Mouse (Mus musculus): ENCODE results near the gene Macrod2. TPM values are rescaled to one million over a fixed set of nuclear protein-coding genes. Genes with fewer than 3 reads are reported as not detected.

The Macrod2 gene
- polyA plus RNA-seq, 1 experiment from 2014 or later = 42.1 TPM

DNA sequence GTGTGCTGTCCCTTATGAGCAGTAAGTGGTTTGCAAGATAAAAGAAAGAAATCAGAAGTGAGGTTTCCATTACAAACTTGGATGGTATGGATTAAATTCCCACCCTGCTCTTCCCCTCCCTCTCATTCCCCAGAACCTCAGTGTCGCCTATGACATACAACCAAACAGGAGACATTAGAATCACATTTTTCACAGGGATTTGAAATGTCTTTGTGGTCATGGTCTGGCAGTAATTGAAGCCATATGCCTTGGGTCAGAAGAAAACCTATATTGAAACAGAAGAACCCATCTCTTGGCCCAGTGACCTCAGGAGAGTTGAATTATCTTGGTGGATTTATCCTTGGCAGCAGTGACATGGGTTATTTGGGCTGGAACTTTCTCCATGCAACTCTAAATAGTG, 778.1 kb downstream of the Macrod2 start:
- no peak overlapping the region for H3K4me3 ChIP-seq (ENCODE audit: low read depth, low read length)
- no peak overlapping the region for H3K9ac ChIP-seq (ENCODE audit: low read length)
- H3K36me3 ChIP-seq (ENCODE audit: control insufficient read depth, insufficient read depth, low read length) = no peaks in the 10 kb centered on the region
- H3K9me3 ChIP-seq (ENCODE audit: control insufficient read depth, low read length) = no peaks in the 10 kb centered on the region
- DNase-seq (ENCODE audit: low spot score) = no peak
- no peak overlapping the region for H3K27ac ChIP-seq (replicated peaks; ENCODE audit: low read depth, low read length)
- ATAC-seq (ENCODE audit: insufficient number of reproducible peaks, low FRiP score, low TSS enrichment, low read depth) = no peak
- no peak overlapping the region for H3K4me2 ChIP-seq (ENCODE audit: low read depth, severe bottlenecking)
- H3K27me3 ChIP-seq (ENCODE audit: control insufficient read depth, insufficient read depth, low read length) = no peaks in the 10 kb centered on the region
- WGBS = 30% methylated on average over 1 of the region's 1 CpGs
- H3K4me1 ChIP-seq (ENCODE audit: control insufficient read depth, insufficient read depth, low read length) = no peaks in the 10 kb centered on the region

DNA sequence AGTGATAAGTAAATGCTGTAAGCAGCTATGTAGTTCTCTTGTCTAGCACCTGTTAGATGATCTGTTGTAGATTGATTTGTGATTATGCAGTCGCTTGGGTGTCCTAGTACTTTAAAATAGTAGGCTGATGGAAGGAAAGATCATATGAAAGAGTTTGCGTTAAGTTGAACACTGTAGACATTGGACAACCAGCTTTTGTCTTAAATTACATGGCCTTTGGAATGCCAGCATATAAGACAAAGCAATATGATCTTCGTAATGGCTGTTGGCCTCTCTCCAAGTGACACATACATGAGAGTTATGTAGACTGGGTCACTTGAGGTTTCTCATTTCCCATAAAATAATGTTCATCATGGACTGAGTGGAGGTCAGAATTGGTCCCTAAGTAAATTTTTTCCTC, 778.5 kb downstream of the Macrod2 start:
- Histone ChIP-seq H3K9me3 (ENCODE audit: control insufficient read depth, low read length) (no peaks in the 10 kb centered on the region), H3K4me2 (ENCODE audit: low read depth, severe bottlenecking) (no peak overlapping the region), H3K4me1 (ENCODE audit: control insufficient read depth, insufficient read depth, low read length) (no peaks in the 10 kb centered on the region), H3K27me3 (ENCODE audit: control insufficient read depth, insufficient read depth, low read length) (no peaks in the 10 kb centered on the region), H3K36me3 (ENCODE audit: control insufficient read depth, insufficient read depth, low read length) (no peaks in the 10 kb centered on the region), H3K27ac (replicated peaks; ENCODE audit: low read depth, low read length) (no peak overlapping the region), H3K4me3 (ENCODE audit: low read depth, low read length) (no peak overlapping the region), H3K9ac (ENCODE audit: low read length) (no peak overlapping the region)
- no peak for DNase-seq (ENCODE audit: low spot score)
- peak; percentile 39; the same call in 1 of the 2 replicates for ATAC-seq (ENCODE audit: insufficient number of reproducible peaks, low FRiP score, low TSS enrichment, low read depth)
- WGBS = 81% methylated on average over 3 of the region's 3 CpGs

DNA sequence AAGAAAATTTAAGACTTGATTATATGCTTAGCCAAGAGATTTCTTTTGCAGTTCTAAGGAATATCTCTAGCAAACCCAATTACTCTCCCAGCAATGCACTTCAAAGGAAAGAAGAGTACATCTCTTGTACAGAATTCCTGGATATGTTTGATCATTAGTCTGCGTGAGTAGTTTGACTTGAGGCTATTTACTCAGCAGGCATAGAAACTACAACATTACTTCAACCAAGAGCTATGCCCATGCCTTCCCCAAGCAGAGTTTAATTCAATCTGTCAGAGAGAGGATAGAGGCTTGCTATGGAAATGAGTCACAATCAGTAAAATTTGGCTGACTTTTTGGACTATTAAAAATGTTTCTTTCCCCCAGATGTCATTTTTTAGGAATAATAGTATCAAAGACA, 785.5 kb downstream of the Macrod2 start:
- DNase-seq (ENCODE audit: low spot score) = no peak
- H3K9me3 ChIP-seq (ENCODE audit: control insufficient read depth, low read length) = no peaks in the 10 kb centered on the region
- H3K4me3 ChIP-seq (ENCODE audit: low read depth, low read length) = no peak overlapping the region
- no peak for ATAC-seq (ENCODE audit: insufficient number of reproducible peaks, low FRiP score, low TSS enrichment, low read depth)
- H3K4me1 ChIP-seq (ENCODE audit: control insufficient read depth, insufficient read depth, low read length) = no peaks in the 10 kb centered on the region
- H3K36me3 ChIP-seq (ENCODE audit: control insufficient read depth, insufficient read depth, low read length) = no peaks in the 10 kb centered on the region
- no peaks in the 10 kb centered on the region for H3K27me3 ChIP-seq (ENCODE audit: control insufficient read depth, insufficient read depth, low read length)
- WGBS = 46% methylated on average over 1 of the region's 1 CpGs
- no peak overlapping the region for H3K4me2 ChIP-seq (ENCODE audit: low read depth, severe bottlenecking)
- H3K9ac ChIP-seq (ENCODE audit: low read length) = no peak overlapping the region
- H3K27ac ChIP-seq (replicated peaks; ENCODE audit: low read depth, low read length) = no peak overlapping the region

DNA sequence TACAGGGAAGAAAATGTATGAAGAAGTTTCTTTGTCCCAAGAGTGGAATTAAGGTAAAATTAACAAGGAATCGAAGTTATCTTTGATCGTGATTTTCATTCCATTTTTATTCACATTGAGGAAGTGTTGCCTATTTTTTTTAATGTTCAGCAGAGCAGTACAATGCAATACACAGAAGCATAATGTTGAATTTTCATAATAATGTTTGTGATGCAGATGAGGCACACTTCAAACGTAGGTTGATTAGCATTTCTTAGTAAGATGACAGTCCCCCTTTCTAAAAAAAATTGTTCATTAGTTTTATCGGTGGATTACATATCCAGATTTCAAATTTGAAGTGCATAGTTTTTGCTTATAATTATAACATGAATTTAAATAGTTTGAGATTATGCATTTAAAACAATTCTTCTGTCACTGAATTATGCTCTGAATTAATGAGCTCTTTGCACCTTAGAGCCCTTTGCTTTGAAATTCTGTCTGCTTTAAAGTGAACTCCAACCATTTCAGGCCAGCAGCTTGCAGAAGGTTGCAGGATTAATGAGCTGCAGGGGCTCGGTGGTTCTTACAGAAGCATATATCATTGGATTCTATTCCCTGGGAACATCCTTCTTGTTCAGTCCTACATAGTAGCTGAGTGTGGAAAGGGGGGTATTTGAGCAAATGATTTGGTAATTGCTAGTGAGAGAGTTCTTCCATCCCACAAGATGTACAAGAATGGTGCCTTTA, 787.1 kb downstream of the Macrod2 start:
- H3K36me3 ChIP-seq (ENCODE audit: control insufficient read depth, insufficient read depth, low read length) = no peaks in the 10 kb centered on the region

DNA sequence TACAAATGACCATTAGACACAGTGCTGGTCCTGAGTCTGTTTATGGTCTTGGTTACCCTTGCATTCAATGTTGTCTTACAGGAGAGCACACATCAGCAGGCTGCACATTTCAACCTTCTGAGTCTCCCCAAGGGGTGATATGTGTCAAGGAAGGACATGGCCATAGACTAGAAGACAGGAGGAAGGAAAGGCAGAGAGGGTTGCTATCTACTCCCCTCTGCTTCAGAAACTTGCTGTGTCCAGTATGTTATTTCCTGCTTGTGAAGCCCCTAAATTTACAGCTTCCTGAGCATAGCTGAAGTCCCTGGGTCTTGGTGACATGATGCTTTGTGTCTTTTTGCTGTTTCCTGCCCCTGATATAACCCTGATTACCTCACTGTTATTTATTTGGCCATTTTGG, 799.4 kb downstream of the Macrod2 start:
- ATAC-seq (ENCODE audit: insufficient number of reproducible peaks, low FRiP score, low TSS enrichment, low read depth) (no peak), DNase-seq (ENCODE audit: low spot score) (no peak)
- Histone ChIP-seq H3K9me3 (ENCODE audit: control insufficient read depth, low read length) (no peaks in the 10 kb centered on the region), H3K4me2 (ENCODE audit: low read depth, severe bottlenecking) (no peak overlapping the region), H3K27me3 (ENCODE audit: control insufficient read depth, insufficient read depth, low read length) (no peaks in the 10 kb centered on the region), H3K36me3 (ENCODE audit: control insufficient read depth, insufficient read depth, low read length) (no peaks in the 10 kb centered on the region), H3K9ac (ENCODE audit: low read length) (no peak overlapping the region), H3K4me3 (ENCODE audit: low read depth, low read length) (no peak overlapping the region), H3K4me1 (ENCODE audit: control insufficient read depth, insufficient read depth, low read length) (no peaks in the 10 kb centered on the region), H3K27ac (replicated peaks; ENCODE audit: low read depth, low read length) (no peak overlapping the region)

More for the DNA sequence above, 787.1 kb downstream of the Macrod2 start:
- WGBS = 66% methylated on average over 5 of the region's 5 CpGs
- ATAC-seq (ENCODE audit: insufficient number of reproducible peaks, low FRiP score, low TSS enrichment, low read depth) (no peak), DNase-seq (ENCODE audit: low spot score) (no peak)
- Histone ChIP-seq H3K4me1 (ENCODE audit: control insufficient read depth, insufficient read depth, low read length) (no peaks in the 10 kb centered on the region), H3K27ac (replicated peaks; ENCODE audit: low read depth, low read length) (no peak overlapping the region), H3K27me3 (ENCODE audit: control insufficient read depth, insufficient read depth, low read length) (no peaks in the 10 kb centered on the region), H3K9ac (ENCODE audit: low read length) (no peak overlapping the region), H3K9me3 (ENCODE audit: control insufficient read depth, low read length) (no peaks in the 10 kb centered on the region), H3K4me2 (ENCODE audit: low read depth, severe bottlenecking) (no peak overlapping the region), H3K4me3 (ENCODE audit: low read depth, low read length) (no peak overlapping the region)

DNA sequence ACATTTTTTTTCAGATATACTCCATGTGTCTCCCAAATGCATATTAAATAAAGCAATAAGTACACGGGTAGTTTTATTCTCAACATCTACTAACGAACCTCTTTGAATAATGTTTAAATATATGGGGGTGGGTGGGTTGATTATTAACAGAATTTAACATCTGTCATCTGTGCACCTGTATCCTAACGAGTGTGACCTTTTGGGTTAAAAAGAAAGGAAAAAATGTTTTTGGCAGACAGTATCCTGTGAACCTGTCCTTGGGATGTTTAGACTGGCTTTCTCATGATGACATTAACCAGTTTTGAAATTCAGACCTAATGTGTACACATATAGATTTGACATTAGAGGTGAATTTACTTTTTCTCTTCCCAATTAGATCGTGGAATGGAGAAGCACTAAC, 805.4 kb downstream of the Macrod2 start:
- Histone ChIP-seq H3K27me3 (ENCODE audit: control insufficient read depth, insufficient read depth, low read length) (no peaks in the 10 kb centered on the region), H3K27ac (replicated peaks; ENCODE audit: low read depth, low read length) (no peak overlapping the region), H3K4me2 (ENCODE audit: low read depth, severe bottlenecking) (no peak overlapping the region), H3K4me3 (ENCODE audit: low read depth, low read length) (no peak overlapping the region), H3K36me3 (ENCODE audit: control insufficient read depth, insufficient read depth, low read length) (no peaks in the 10 kb centered on the region), H3K9ac (ENCODE audit: low read length) (no peak overlapping the region), H3K9me3 (ENCODE audit: control insufficient read depth, low read length) (no peaks in the 10 kb centered on the region), H3K4me1 (ENCODE audit: control insufficient read depth, insufficient read depth, low read length) (no peaks in the 10 kb centered on the region)
- WGBS = 72% methylated on average over 4 of the region's 4 CpGs
- ATAC-seq (ENCODE audit: insufficient number of reproducible peaks, low FRiP score, low TSS enrichment, low read depth) (no peak), DNase-seq (ENCODE audit: low spot score) (no peak)

DNA sequence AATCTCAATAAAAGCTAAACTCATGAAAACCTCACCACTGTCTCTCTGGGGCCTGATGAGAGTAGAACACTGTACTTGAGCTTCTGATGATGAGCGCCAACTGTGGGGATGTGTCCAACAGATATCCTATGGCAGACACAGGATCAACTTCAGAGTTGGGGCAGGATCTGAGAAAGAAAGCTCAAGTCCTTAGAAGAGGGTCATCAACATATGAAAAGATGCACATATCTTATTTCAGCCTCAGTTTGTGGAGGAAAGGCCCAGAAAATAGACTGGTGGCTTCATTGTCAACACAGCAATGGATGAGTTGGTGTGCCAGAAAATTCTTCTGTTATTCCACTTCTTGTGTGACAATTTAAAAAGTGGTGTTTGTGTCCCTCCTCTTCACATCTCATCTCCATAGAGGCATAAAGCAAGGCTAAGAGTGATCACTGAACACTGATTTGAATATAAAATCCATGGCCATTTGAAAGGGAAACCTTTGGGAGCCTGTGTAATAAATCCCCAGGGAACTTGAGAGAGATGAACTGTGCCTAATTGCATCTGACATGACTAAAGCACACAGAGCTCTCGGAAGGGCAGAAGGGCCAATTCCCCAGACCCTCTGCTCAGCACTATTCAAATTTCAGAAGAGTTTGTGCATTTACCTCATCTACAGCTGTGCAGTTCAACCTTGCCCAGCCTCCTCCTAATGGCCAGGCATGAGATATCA, 806.4 kb downstream of the Macrod2 start:
- H3K4me2 ChIP-seq (ENCODE audit: low read depth, severe bottlenecking) = no peak overlapping the region
- 72% methylated on average over 2 of the region's 2 CpGs for WGBS
- H3K9me3 ChIP-seq (ENCODE audit: control insufficient read depth, low read length) = no peaks in the 10 kb centered on the region
- no peak overlapping the region for H3K4me3 ChIP-seq (ENCODE audit: low read depth, low read length)
- DNase-seq (ENCODE audit: low spot score) = no peak
- ATAC-seq (ENCODE audit: insufficient number of reproducible peaks, low FRiP score, low TSS enrichment, low read depth) = no peak
- H3K27me3 ChIP-seq (ENCODE audit: control insufficient read depth, insufficient read depth, low read length) = no peaks in the 10 kb centered on the region
- no peak overlapping the region for H3K9ac ChIP-seq (ENCODE audit: low read length)
- H3K4me1 ChIP-seq (ENCODE audit: control insufficient read depth, insufficient read depth, low read length) = no peaks in the 10 kb centered on the region
- H3K27ac ChIP-seq (replicated peaks; ENCODE audit: low read depth, low read length) = no peak overlapping the region
- H3K36me3 ChIP-seq (ENCODE audit: control insufficient read depth, insufficient read depth, low read length) = no peaks in the 10 kb centered on the region

DNA sequence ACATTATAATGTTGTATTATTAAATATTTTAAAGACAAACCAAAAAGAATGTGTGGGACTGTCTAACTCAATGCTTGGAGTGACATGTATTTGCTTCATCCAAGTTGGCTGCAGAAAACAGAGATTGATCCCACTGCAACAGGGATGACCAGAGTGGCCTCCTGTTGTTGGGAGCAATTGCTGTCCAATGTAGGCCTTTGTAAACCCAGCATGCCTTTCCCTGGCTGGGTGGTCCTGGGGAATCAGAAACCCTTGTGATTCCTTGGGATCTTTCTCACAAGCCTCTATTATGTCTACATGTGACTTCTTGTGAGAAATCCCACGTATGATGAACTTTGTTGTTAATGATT, 806.9 kb downstream of the Macrod2 start:
- H3K27me3 ChIP-seq (ENCODE audit: control insufficient read depth, insufficient read depth, low read length) = no peaks in the 10 kb centered on the region
- 85% methylated on average over 1 of the region's 1 CpGs for WGBS

More for the DNA sequence above, 806.9 kb downstream of the Macrod2 start:
- Histone ChIP-seq H3K9me3 (ENCODE audit: control insufficient read depth, low read length) (no peaks in the 10 kb centered on the region), H3K4me1 (ENCODE audit: control insufficient read depth, insufficient read depth, low read length) (no peaks in the 10 kb centered on the region), H3K27ac (replicated peaks; ENCODE audit: low read depth, low read length) (no peak overlapping the region), H3K4me2 (ENCODE audit: low read depth, severe bottlenecking) (no peak overlapping the region), H3K36me3 (ENCODE audit: control insufficient read depth, insufficient read depth, low read length) (no peaks in the 10 kb centered on the region), H3K9ac (ENCODE audit: low read length) (no peak overlapping the region), H3K4me3 (ENCODE audit: low read depth, low read length) (no peak overlapping the region)
- DNase-seq (ENCODE audit: low spot score) (no peak), ATAC-seq (ENCODE audit: insufficient number of reproducible peaks, low FRiP score, low TSS enrichment, low read depth) (no peak)
